Mouse (Mus musculus): Measurements from ENCODE around the gene Csf2. TPM values are rescaled to one million over a fixed set of nuclear protein-coding genes. Genes with fewer than 3 reads are reported as not detected.

The Csf2 gene
- total RNA-seq, 2 experiments from 2014 or later: not detected

DNA sequence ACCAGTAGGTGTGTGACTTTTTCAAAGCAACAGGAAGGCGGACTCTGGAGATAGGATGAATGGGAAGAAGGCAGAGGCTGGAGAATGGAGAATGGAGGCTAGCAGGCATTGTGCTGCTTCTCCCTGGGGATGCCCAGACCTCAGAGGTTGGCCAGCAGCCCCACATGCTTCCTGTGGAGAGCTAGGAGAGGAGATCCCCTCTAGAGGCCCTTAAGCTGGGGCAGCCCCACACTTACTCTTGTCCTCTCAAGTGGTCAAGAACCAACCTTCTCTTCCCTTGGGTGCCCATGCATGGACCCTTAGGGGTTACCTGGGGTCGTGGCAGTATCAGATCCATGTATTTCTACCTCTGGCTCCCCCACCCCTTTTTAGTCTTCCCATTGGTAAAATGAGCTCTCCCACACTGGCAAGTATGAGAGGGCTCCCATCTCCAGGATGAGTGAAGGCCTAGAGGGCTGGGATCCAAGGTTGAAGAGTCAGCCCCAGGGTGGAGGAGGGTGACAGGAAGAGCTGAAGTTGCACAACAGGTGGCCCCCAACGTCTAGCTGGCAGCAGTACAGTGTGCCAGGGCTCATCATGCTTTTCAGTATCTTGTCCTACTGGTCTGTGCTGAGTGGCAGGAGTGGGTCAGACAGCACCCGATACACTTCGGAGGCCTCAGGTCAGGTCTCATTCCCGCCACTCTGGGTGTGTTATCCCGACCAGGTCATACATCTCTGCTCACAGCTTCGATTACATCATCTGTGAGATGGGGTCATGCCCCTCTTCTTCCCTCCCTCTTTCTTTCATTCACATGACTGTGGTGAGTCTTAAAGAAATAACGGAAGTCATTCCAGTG, 25.6 kb downstream of the Csf2 start:
- intact Hi-C loops (cut with DNase I): no loop called here
- Histone ChIP-seq H3K4me3 (no peak overlapping the region), H3K27ac (no peak overlapping the region)
- no peak for TF ChIP-seq CTCF (IDR thresholded peaks at IDR 0.05)
- no peak for DNase-seq (ENCODE audit: extremely low spot score in 1 of 2, low spot score in 2 of 2)

DNA sequence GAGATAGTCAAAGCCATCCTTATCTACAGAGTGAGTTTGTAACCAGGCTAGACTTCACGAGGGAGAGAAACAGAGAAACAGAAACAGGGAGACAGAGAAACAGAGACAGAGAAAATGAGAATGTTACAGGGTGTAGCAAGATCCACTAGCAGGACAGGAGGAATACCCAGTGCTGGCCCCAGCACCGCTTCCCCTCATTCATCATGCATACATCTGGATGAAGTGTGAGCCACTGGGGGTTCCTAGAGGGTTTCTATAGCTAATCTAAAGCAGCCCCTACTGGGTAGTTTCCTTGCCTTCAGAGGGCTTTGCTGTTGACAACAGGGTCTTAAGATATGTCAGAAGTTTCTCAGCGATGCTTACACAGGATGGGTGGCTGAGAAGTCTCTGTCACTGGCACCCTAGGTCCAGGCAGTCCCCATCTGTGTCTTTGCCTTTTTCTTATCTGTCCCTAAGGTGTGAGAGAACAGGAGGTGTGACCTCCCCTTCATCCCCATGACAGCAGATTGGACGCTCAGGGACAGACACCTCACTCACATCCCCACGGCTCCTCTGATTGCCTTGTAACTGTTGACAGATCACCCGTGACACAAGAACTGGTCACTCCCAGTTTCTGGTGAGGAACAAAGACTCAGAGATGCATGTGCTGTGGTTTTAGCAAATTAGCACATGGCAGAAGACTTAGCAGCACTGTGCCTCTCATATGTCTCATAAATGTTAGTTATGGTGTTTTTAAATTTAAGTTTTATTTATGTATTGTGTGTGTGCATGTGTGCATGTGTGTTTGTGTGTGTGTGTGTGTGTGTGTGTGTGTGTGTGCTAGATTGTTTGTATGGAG, 29.3 kb downstream of the Csf2 start:
- Histone ChIP-seq H3K27ac (no peak overlapping the region), H3K4me3 (no peak overlapping the region)
- TF ChIP-seq CTCF (IDR thresholded peaks at IDR 0.05): no peak
- no peak for DNase-seq (ENCODE audit: extremely low spot score in 1 of 2, low spot score in 2 of 2)
- intact Hi-C loops (cut with DNase I): no loop called here

DNA sequence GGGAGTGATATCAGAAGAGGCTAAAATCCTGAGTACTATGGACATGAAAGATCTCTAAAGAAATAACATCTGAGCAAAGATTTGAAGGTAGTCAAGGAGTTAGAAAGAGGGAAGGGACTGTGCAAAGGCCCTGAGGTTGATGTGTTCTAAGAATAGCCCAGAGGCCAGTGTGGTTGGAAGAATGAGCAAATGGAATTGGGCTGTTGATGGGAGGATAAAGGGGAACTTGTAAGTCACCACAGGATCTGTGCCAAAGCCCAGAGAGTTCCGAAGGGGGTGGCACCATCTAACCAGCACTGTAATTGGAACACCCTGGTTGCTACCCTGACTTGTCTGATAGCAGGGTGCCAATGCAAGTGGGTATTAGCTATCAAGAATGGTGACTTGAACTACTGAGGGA, 30.3 kb downstream of the Csf2 start:
- intact Hi-C loops (cut with DNase I): no loop called here
- no peak overlapping the region for H3K4me3 ChIP-seq

DNA sequence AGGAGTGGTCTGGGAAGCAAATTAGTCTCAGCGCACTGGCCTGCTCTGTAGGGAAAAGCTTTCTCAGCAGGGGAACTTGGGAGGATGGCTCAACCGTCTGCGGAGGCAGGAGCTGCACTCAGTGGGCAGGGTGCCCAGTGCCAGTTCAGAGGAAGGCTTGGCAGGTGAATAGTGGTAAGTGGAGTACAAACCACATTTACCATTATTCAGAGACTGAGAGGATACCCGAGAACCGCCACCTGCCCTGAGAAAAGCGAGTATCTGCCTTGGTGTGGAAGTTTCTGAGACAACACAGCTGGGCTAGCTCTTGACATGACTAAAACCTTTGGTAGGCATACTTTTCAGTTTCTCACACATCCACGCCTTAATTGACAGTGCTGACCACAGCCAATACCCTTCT, 32.1 kb downstream of the Csf2 start:
- no peak for DNase-seq (ENCODE audit: extremely low spot score in 1 of 2, low spot score in 2 of 2)
- Histone ChIP-seq H3K4me3 (no peak overlapping the region), H3K27ac (no peak overlapping the region)
- TF ChIP-seq CTCF (IDR thresholded peaks at IDR 0.05): no peak
- intact Hi-C loops (cut with DNase I): no loop called here

More for the DNA sequence above, 30.3 kb downstream of the Csf2 start:
- no peak for DNase-seq (ENCODE audit: extremely low spot score in 1 of 2, low spot score in 2 of 2)
- H3K27ac ChIP-seq: no peak overlapping the region
- no peak for TF ChIP-seq CTCF (IDR thresholded peaks at IDR 0.05)

DNA sequence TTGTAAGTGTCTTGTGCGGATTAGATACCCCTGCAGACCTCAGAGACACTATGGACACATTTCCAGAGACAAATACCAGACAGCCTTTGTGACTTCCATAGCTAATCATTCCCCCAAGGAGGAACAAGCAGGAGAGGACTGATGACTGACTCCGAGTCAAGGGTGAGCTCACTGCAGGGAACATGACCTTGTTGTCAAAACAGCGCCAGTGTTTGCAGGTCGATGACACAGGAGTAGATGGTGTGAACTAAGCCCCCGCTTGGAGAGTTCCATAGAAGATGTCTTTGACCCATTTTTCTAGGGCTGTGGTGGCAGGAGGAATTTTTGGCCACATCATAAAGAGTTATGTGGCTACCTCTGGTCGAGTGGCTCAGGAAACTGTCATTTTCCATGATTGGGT, 33.4 kb downstream of the Csf2 start:
- H3K27ac ChIP-seq: no peak overlapping the region
- TF ChIP-seq CTCF (IDR thresholded peaks at IDR 0.05): no peak
- DNase-seq (ENCODE audit: extremely low spot score in 1 of 2, low spot score in 2 of 2): no peak
- H3K4me3 ChIP-seq: no peak overlapping the region
- intact Hi-C loops (cut with DNase I): no loop called here

DNA sequence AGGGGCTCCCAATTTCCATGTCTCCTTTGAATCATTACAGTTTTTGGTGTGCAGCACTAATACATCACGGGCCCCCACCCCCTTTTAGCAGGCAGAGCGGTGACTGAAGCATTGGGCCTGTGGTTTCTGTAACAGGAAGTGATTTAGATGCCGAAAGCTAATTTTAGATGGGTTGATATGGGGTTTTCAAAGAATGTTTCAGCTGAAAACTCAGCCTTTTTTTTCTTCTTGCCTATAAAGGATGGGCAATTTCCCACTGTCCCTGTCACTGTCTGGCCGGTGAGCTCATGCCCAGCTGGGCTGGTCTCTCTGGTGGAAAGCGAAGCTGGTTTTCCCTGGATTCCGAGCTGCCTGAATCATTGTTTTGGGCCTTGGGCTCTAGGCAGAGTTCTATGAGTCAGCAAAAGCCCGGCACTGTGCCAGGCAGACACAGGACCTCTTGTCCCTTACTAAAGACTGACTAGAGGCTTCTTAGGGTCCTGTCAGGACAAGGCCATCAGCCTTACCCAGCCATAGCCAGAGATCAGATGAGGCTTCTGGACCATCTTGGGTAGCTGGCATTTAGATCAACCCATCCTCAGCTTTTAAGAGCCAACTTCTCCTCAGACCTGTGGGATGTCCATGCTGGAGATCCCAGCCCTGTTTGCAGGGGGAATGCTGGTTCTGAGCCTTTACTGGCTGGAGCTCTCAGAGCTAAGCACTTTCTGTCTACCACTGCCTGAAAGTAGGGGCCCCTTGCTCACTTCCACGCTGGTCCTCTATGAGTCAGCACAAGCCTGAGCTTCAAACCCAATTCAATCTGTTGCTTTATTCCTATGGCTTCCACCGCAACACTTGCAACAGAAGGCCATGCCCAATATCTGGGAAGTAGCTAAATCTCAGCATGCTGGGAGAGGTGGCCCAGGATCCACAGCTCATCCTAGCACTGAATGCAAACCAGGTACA, 34.7 kb downstream of the Csf2 start:
- intact Hi-C loops (cut with DNase I): no loop called here
- DNase-seq (ENCODE audit: extremely low spot score in 1 of 2, low spot score in 2 of 2): peak; percentile 18 to 19
- TF ChIP-seq CTCF (IDR thresholded peaks at IDR 0.05): no peak

DNA sequence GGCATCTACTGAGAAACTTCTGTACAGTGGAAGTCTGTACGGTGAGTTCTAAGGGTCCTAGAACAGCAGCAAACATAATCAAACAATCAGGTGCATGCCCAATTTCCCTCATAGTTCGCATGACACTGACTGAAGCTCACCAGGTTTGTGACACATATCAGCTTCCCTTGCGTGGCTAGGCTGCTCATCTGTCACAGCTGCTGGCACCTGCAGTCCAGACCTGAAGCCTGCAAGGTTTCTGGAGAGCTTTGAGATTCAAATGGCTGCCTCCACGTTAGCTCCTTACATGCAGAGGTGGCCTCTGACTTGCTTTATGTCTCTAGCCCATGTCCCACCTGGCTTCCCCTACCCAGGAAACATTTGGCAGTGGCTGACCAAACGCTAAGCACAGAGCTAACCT, 35.8 kb downstream of the Csf2 start:
- Histone ChIP-seq H3K4me3 (no peak overlapping the region), H3K27ac (no peak overlapping the region)
- intact Hi-C loops (cut with DNase I): no loop called here
- no peak for TF ChIP-seq CTCF (IDR thresholded peaks at IDR 0.05)
- DNase-seq (ENCODE audit: extremely low spot score in 1 of 2, low spot score in 2 of 2): no peak

More for the DNA sequence above, 34.7 kb downstream of the Csf2 start:
- Histone ChIP-seq H3K4me3 (no peak overlapping the region), H3K27ac (no peak overlapping the region)

DNA sequence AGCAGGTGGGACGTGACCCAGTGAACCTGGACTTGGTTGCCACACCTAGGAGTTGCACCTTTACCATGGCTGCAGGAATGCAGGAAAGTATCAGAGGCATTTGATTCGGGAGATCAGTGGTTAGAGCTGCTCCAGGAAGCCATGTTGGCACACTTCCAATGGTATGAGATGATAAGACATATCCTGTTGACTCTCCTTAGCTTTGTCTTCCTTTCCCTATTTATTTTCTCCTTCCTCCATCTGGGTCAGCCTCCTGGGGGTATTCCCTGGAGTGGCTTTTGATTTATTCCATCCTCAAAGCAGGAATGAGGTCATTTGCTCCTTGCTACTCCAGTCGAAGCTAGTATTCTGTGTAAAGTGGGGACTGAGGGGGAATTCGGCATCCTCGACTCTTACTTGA, 42.5 kb downstream of the Csf2 start:
- no peak for DNase-seq (ENCODE audit: extremely low spot score in 1 of 2, low spot score in 2 of 2)
- no peak for TF ChIP-seq CTCF (IDR thresholded peaks at IDR 0.05)
- no peak overlapping the region for H3K27ac ChIP-seq
- H3K4me3 ChIP-seq: no peak overlapping the region
- intact Hi-C loops (cut with DNase I): no loop called here

DNA sequence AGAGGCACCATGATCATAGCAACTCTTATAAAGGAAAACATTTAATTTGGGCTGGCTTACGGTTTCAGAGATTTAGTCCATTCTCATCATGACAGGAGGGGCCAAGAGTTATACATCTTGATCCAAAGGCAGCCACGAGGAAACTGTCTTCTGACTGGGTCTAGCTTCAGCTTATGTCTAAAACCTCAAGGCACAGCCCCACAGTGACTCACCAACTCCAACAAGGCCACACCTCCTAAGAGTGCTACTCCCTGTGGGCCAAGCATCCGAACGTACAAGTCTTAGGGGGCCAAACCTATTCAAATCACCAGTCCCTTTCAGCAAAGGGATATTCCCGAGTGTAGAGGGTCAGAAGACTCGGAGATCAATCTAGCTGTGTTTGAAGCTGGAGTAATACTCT, 44.1 kb downstream of the Csf2 start:
- H3K27ac ChIP-seq: no peak overlapping the region
- no peak for DNase-seq (ENCODE audit: extremely low spot score in 1 of 2, low spot score in 2 of 2)
- H3K4me3 ChIP-seq: no peak overlapping the region
- intact Hi-C loops (cut with DNase I): no loop called here
- TF ChIP-seq CTCF (IDR thresholded peaks at IDR 0.05): no peak

DNA sequence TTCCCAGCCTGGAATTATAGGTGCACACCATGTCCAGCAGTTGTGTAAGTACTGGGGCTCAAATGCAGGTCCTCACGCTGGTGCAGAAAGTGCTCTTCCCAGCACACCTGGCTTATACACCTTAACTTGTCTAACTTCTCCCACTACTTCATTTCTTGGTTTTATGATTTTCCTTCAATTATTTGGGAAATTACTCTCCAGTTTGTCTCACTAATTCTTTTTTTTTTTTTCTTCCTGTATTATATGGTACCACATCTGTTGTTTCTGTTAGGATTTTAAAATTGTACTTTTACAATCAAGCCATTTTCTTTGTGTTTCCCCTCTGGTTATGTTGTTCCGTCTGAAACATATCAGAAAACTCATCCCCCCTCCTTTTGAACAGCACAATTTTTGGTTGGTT, 44.7 kb downstream of the Csf2 start:
- no peak overlapping the region for H3K27ac ChIP-seq
- intact Hi-C loops (cut with DNase I): no loop called here
- H3K4me3 ChIP-seq: no peak overlapping the region
- no peak for TF ChIP-seq CTCF (IDR thresholded peaks at IDR 0.05)
- DNase-seq (ENCODE audit: extremely low spot score in 1 of 2, low spot score in 2 of 2): no peak

DNA sequence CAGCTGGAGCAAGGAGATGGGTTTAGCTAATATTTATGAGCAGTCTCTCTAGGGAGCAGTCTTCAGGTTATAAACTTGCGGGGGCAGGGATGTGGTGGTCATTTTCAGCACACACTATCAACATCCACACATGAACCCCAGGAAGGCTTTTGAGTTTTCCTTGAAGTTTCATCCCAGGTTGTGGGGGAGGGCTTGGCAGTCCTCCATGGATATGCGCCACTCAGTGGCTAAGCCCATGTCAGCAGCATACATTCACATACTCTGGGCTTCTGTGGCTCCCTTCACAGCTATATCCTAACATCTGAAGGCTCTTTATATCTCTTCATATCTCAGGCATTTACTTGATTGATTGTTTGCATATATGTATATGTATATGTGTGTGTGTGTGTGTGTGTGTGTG, 46.3 kb downstream of the Csf2 start:
- DNase-seq (ENCODE audit: extremely low spot score in 1 of 2, low spot score in 2 of 2): peak in 1 of 2 experiments; percentile 33
- intact Hi-C loops (cut with DNase I): no loop called here
- H3K27ac ChIP-seq: no peak overlapping the region
- H3K4me3 ChIP-seq: no peak overlapping the region
- peak; percentile 46 for TF ChIP-seq CTCF (IDR thresholded peaks at IDR 0.05)

Measured in left cerebral cortex, adult 2 months (tissue).